Mouse (Mus musculus): Measurements from ENCODE around the gene Vars2.

Vars2 gene

DNA sequence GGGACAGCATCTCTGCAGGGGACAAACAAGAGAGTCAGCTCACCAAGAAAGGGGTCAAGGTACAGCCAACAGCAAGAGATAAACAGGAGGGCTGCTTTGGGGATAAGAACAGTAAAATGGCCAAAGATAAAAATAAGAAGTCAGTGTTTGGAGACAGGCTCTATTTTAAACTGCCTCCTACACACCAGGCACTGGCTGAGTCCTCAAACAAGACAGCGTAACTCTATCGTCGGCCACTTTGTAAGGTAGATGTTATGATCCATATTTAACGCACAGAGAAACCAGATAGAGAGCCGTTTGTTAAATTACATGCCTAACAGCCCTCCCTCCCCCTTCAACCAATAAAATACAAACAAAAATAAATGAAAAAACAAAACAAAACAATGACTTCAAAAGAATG lies 26.5 kb upstream of the Vars2 start:
- no peak for DNase-seq (ENCODE audit: low spot score)

- no peak for DNase-seq (ENCODE audit: low spot score)
These were observed 25.0 kb upstream of the Vars2 start for GRCm38 (mm10) chr17:35692368-35692767.

- DNase-seq (ENCODE audit: low spot score), result no peak
These were observed 24.4 kb upstream of the Vars2 start for GRCm38 (mm10) chr17:35691811-35692210.

DNA sequence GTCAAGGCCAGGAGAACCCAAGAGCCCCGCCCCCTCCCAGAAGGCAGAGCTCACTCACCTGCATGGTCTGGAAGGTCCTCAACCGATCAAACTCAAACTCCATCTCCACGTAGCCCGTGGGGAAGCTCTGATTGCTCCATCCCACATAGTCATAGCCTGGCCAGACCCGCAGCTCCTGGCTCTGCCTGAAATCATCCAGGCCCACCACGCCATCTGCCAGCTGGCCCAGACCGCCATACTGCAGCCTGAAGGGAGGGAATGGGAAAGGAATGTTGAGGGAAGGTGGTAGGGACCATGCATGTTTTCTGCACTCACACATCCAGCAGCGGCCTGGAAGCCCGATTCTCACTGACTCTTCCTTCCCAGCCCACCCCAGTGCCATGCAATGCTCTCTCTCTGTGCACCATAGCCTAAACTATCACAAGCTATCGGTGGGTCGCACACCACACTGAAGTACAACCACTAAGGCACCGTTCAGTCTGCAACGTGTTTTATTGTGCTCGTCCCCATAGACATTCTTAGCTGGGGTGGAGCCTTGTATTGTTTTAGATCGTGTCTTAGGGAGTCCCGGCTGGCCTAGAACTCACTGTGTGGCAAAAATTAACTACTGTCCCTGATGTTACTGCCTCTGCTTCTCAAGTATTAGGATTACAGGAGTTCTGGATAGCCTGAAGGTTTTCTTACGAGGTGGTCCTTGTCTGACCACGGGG lies 22.7 kb upstream of the Vars2 start:
- DNase-seq (ENCODE audit: low spot score), result no peak

- DNase-seq (ENCODE audit: low spot score), result no peak
These were observed 21.2 kb upstream of the Vars2 start for GRCm38 (mm10) chr17:35688347-35689175.

DNA sequence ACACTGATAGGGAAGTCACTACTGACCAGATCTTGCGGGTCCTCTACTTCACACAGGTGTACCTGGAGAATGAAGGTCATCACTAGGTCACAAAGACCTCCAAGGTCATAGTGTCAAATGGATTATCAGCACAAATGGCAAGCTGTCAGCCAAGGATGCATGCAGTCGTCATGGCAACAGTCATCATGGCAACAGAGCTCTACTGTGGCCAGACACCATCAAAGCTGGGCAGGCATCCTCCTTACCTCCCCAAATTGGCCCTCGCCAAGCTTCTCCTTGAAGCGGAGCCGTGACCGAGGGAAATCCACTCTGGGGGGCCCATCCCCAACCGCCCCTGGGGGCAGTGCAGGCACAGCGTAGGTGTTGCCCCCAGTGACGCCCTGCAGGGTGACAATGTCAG lies 17.7 kb upstream of the Vars2 start:
- no peak for DNase-seq (ENCODE audit: low spot score)

DNA sequence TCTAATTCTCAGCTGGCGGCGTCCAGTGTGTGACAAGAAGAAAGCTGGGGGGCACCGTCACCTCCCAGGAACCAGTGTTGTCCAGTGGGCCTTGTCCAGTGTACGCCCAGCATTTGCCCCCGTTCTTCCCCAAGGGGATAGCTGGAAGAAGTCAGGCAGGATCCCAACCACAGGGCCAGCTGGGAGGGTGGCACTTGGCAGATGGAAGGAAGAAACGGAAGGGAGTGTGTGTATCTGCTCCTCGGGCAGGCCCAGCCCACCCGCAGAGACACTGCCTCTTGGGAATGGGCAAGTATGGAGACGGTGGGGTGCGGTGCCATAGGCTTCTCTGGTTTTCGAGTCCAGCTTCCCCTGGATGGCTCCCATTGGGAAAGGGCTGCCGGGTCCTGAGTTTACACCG lies 14.6 kb upstream of the Vars2 start:
- no peak for DNase-seq (ENCODE audit: low spot score)

DNA sequence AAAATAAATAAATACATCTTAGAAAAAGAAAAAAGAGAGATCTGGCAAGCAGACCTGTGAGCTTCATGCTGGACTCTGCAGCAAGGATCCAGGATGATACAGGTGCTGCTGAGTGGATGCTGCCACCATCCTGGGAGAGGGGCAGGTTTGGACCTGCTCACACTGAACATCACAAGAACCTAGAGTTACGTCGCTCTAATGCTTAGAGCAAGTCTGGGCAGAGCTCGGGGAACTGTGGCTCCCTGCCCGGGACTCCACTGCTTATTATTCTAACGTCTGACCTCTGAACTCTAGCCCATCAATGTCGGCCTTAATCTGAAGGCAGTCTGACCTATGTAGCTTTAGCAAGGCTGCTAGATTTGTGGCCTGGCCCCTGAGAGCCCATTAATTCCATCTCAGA lies 13.2 kb upstream of the Vars2 start:
- DNase-seq (ENCODE audit: low spot score), result no peak

DNA sequence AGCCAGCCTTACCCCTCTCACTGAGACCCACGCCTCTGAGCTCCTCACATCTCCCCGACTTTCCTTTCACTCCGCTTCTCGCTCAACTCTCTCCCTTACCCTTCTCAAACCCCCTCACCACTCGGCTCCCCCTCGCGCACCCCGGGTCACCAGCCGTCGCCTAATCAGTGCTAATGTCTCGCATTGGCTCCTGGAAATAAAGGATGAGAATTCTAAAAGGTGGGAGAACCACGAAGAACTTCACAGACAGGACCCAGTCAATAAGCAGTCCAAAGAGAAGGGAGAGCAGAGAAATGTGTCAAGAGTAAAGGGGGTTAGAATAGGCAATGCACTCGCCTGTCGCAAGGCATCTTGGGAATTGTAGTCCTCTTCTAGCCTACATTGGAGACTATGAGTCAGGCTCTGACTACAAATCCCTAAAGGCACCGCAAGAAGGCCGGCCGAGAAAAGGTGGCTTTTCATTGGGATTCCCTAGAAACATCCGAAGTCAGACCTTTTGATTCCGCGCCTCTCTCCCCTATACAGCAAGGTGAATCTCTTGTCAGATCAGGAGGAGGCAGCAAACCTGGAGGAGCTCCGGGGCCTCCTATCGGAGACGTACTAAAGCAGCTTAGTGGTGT lies 6.1 kb upstream of the Vars2 start, which contains the start of gene Gtf2h4:
Gtf2h4 (minus strand) TSS at position 324 of the 620 bp plus-strand sequence.
- peak; percentile 87 for DNase-seq (ENCODE audit: low spot score)

- no peak for DNase-seq (ENCODE audit: low spot score)
These were observed 5.1 kb upstream of the Vars2 start for GRCm38 (mm10) chr17:35672527-35672926.

DNA sequence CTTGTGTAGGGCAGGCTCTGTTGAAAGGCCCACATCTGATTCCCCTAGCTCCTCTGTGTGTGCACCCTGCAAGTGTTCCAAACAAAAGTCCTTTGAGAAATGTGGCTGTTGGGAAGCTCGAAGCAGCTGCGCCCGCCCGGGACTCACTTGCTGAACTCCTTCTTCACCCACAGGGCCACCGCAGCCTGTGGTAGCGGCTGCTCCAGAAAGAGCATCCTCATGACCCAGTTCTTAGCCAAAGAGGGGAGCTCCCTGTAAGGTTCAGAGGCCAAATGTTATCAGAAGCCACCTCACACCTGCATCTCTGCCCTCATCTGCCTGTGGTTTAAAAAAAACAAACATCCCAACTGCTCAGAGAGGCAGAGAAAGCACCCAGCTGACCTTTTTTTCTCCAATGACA lies 4.5 kb upstream of the Vars2 start:
- no peak for DNase-seq (ENCODE audit: low spot score)

DNA sequence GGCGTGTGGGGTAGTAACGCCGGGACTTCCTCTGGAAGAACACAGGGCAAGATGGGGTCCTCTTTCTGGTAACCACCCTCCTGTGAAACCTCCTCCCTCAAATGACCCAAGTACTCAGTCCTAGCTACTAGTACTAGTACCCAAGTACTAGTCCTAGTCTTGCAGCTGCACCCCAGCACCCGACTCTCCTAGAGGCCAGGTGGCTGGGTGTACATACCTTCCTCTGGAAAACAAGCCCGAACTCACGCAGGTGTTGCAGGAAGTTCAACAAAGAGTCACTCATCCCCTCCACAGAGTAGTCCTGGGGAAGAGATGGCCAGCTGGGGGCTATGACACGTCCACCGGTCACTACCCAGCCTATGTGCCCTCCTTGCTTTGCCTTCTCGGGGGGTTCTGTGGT lies 2.3 kb upstream of the Vars2 start:
- DNase-seq (ENCODE audit: low spot score), result no peak

DNA sequence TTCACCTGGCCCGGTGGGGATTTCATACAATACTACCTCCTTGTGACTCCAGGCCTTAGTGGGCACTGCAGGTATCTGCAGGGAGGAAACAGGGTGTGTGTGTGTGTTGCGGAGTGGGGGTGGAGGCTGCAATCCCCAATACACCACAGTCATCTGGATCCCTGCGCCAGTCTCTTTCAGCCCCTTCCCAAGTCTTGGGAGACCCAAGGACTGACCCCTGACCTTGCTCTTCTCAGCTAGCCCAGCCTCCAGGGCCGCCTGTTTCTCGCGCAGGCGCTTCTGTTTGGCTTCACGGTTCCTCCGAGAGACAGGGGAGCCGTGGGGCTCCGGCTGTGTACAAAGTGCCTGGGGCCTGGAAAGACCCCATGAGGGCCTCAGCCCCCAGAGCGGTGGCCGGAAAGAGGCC lies 538 bp downstream of the Vars2 start:
- peak; percentile 64 for DNase-seq (ENCODE audit: low spot score)

DNA sequence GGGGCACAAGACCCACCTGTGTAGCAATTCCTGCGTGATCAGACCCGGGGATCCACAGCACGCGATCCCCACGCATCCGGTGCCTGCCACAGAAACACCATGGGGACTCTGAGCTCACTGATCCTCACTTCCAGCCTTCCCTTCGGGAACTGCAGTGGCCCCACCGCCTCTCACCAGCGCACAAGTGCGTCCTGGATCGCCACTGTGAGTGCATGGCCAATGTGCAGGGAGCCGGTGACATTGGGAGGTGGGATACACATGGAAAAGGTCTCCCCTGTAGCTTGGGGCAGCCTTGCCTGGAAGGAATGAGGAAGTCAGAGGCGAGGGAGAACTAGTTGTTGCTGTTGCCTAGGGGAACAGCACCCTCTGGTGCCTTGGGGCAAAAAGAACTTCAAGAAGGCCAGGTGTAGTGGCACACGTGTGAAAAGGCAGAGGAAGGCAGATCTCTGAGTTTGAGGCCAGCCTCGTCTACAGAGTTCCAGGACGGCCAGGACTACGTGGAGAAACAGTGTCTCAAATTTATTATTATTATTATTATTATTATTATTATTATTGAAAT lies 1.4 kb downstream of the Vars2 start:
- DNase-seq (ENCODE audit: low spot score), result no peak

DNA sequence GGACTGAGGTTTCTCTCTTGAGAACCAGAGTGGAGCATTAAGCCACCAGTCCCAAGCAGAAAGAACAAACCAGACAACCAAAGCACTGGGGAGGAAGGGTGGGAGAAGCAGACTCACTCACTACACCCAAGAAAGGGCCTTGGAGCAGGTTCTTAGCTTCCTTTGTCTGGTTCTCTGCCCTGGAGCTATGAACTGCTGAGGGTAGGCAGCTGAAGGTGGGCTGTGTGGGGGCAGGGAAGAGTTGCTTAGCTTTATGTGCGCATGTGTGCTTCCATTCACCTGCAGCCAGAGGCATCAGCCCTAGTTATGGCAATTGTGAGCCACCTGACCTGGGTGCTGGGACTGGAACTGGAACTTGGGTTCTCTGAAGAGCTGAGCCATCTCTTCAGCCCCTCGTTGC lies 14.3 kb downstream of the Vars2 start:
- DNase-seq (ENCODE audit: low spot score), result no peak

GRCm38 (mm10) chr17:35649429-35649828 lies 18.0 kb downstream of the Vars2 start:
- DNase-seq (ENCODE audit: low spot score), result no peak

GRCm38 (mm10) chr17:35643609-35644236 lies 23.7 kb downstream of the Vars2 start, which contains the start of gene Mucl3:
TSS of gene Mucl3 (minus strand) at chr17:35643695.
- no peak for DNase-seq (ENCODE audit: low spot score)

DNA sequence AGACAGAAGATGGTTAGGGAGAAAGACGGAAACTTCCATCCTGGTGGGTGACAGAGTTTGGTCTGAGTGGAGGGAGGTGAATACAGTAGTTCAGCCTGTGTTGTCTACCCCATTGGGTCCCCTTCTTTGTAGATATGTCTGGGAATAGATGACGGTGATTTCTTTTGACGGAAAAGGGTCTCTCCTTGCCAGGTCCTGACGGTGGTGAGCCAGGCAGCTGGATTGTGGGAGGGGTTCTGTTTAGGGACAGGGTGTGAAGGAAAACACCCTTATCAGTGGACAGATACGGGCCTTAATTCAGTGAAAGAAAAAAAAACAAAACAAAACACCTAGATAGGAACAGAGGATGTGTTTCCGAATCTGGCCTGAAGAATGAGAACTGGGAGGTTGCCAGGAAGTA lies 28.0 kb downstream of the Vars2 start:
- DNase-seq (ENCODE audit: low spot score), result no peak

DNA sequence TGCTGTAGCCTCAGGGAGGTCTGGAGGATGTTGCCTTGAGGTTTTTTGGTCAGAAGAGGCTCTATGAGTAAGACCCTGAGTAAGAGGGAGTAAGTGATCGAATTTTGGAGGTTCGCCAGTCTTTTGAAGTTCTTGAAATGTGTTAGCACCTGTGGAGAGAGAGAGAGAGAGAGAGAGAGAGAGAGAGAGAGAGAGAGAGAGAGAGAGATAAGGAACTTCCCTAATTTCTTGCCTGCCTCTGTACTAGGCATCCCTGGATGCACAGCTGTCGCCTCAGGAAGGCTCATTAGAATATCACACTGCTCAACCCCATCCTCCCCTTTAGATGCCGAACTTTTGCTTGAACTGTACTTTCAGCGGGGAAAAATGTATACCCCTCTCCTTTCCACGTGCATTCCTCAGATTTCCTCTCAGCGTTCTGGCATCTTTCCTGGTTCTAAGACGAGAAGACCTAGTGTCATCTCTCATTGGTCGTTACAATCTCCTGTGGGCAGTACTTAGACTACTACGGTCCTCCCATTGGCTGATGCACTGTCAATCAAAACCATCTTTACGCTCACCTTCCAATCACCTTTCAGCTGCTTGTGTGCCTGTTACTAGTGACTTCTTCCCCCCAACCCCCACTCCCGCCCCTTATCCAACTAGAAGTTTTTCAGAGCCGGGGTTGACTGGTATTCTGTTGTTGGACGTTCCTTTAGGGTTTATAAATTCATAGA lies 28.8 kb downstream of the Vars2 start:
- DNase-seq (ENCODE audit: low spot score), result peak; percentile 84

DNA sequence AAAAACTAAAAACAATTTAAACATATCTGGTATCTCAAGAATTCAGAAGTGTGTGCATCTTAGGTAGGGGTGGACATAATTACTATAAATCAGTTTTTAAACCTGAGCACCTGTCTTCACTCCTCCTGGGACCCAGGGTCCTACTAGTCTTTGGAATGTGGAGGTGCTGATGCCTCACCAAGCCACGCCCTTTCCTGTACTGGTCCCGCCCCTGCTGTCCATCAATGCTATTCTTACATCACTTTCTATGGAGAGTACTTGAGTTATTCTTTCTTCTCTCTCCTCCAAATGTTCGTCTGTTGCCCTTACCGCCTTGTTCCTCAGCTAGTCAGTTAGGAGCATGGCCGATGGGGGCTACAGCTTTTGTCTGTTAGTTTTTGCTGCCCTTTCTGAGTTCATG lies 31.0 kb downstream of the Vars2 start:
- peak; percentile 69 for DNase-seq (ENCODE audit: low spot score)

DNA sequence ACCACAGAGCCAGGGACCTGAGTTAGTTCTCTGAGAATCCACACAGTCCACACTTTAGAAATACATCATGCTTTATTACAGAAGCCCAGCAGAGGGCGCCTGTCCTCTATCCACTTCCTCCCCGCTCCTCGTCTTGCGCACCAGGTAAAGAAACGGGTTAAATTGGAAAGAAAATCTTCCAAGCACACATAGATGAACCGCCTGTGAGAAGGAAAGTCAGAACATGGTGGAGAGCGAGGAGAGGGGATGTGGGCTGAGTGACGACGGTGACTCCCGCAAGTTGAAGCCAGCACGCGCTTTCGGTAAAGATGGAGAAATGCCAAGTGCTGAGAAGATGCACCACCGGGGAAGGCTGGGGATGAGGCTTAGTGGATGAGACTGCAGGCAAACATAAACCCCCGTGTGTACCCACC lies 31.7 kb downstream of the Vars2 start:
- DNase-seq (ENCODE audit: low spot score), result peak; percentile 84
